Mouse (Mus musculus): Measurements from ENCODE around the gene Yipf1.

Yipf1 gene

DNA sequence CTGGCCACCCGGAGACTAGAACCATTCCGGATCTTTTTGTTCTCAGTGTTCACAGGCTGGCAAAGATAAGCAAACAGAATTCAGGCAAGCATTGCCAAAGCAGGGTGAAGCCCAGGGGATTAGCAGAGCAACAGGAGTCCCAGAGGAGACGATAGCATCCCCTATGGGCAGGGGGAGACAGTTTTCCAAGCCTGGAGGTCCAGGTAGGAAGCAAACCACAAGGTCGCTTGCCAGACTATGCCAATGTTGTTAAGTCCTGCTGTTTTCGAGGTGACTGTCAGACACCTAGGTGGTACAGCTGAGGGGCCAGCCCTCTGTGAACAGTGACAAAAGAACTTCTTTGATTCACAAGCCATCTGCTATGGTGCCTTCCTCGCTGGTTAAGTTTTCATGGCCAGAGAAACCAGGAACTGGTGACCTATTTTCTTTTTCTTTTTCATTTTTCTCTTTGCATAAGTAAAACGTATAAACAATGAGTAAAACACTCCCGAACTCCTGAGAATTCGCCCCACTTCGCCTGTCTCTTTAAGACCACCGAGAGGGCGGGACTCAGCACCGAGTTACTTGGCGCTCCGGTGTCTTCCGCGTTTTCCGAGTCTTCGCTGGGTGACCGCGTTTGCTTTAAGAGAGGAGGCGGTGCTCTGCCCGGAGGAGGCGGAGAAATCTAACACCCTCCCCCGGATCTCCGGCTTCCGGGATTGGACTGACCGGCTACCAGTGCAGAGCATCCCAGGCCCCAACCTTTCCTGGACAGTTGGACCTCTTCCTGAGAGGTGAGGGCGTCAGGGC, at the start of gene Yipf1:
Yipf1 (plus strand) TSS at position 674 of the 789 bp plus-strand sequence.
- no peak for DNase-seq (ENCODE audit: extremely low read depth, low read depth, low spot score)

DNA sequence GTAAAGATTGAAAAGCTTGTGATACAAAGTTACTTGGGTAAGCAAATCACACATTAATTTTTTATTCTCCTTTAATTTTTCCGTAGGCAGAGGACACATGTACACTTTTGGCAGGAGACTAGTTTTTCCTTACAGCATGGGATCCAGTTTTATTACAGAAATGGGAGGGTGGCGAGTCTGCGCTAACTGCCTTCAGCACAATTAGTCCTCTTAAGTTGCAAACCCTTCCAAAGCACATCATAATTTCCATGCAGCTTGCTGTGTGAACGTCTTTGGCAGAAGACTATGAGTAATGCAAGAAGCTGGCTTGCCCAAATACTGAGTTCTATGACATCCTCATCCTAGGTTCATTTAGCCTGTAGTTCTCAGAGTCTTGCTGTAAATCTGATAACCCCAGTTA, 40.5 kb upstream of the Yipf1 start:
- no peak for DNase-seq (ENCODE audit: extremely low read depth, low read depth, low spot score)

DNA sequence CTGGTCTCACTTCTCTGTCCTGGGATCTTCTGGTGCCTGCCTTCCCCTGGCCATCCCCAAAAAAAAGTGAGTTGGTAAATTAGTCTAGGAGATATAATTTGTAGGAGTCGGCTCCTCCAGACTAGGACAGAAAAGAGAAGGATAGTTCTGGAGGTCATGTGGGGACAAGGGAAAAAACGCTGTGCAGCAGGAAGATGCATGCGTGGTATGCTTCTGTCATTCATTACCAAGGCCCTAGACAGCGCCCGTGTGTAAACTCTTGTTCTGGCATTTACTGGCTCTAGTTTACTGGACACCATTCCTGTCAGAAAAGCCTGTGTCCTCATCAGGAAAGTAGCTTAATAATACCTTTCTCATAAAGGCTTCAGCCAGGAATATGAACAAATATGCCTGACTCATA, 39.7 kb upstream of the Yipf1 start:
- no peak for DNase-seq (ENCODE audit: extremely low read depth, low read depth, low spot score)

GRCm38 (mm10) chr4:107278188-107278707, 35.9 kb upstream of the Yipf1 start:
- DNase-seq (ENCODE audit: extremely low read depth, low read depth, low spot score) = no peak

DNA sequence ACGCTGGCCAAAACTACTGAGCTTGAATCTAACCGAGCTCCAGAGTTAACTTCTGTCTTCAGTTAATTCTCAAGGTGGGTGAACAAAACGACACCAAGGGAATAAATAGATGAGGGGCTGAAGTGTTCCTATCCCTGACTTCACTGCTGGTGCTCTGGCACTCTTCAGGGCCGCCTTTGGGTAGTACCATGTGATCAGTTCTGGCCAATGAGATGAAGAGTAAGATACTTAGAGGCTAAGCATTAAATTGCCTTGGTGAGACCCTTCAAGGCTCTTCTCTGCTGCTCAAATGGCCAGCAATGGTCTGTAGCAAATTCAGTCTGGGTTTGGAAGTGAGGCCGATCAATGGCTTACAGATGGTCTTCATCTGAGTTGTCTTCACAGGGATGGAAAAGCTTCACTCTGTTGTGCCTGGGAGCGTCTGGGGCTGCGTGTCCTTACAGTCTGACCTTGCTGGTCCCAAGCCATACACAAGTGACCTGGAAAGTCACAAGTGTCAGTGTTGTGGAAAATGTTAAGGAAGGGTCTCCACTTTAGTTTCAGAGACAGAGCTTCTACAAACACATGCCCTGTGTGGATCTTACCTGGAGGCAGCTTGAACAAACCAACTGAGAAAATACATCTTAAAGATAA, 33.2 kb upstream of the Yipf1 start:
- no peak for DNase-seq (ENCODE audit: extremely low read depth, low read depth, low spot score)

GRCm38 (mm10) chr4:107285446-107286200, 28.5 kb upstream of the Yipf1 start:
- no peak for DNase-seq (ENCODE audit: extremely low read depth, low read depth, low spot score)

DNA sequence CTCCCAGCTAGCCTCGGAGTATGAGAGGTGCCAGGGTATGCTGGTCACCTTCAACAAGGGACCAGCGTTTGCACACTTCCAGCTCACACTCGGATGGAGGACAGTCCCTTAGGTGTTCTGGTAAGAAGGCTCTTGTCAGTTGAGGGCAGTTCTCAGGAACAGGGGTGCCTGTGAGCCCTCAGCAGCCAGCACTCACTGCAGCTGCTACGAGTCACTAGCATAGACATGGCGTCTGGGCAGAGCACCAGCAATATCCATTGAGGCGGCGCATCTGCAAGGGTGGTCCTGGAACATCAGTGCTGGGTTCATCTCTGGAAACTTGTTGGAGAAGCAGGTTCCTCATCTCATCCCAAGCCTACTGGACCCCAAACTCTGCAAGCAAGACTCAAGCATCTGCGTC, 27.8 kb upstream of the Yipf1 start:
- no peak for DNase-seq (ENCODE audit: extremely low read depth, low read depth, low spot score)

GRCm38 (mm10) chr4:107287517-107287916, 26.6 kb upstream of the Yipf1 start:
- DNase-seq (ENCODE audit: extremely low read depth, low read depth, low spot score) = no peak

DNA sequence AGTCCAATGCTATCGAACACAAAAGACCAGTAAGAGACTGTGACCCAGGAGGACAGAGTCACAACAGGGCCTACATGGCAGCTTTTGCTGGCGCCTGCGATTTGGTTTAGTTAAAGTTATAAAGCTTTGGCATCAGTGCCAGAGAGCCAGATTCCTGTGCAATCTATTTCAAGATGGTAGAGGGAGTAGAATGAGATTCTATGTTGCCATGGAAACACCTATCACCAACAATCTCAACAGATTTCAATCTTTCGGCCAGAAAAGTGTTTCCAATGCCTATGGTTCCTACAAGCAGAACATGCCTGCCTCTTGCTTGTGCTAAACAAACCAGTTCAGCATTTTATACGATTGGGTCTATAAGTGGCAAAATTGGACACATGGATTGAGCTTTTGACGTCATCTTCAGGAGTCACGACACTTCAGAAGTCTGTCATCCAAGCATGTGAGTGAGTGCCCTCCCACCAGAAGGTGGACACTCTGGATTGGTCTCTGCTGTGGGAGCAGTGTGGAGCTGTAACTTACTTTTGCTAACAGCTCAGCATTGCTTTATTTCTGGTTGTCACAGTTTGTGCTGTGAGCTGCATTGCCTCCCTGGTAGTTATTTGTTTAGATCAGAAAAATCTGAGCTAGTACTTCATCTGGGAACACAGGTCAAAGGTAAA, 22.4 kb upstream of the Yipf1 start:
- DNase-seq (ENCODE audit: extremely low read depth, low read depth, low spot score) = no peak

GRCm38 (mm10) chr4:107292273-107292662, 21.9 kb upstream of the Yipf1 start:
- no peak for DNase-seq (ENCODE audit: extremely low read depth, low read depth, low spot score)

- DNase-seq (ENCODE audit: extremely low read depth, low read depth, low spot score) = no peak
These were observed 16.0 kb upstream of the Yipf1 start for GRCm38 (mm10) chr4:107298071-107298606.

DNA sequence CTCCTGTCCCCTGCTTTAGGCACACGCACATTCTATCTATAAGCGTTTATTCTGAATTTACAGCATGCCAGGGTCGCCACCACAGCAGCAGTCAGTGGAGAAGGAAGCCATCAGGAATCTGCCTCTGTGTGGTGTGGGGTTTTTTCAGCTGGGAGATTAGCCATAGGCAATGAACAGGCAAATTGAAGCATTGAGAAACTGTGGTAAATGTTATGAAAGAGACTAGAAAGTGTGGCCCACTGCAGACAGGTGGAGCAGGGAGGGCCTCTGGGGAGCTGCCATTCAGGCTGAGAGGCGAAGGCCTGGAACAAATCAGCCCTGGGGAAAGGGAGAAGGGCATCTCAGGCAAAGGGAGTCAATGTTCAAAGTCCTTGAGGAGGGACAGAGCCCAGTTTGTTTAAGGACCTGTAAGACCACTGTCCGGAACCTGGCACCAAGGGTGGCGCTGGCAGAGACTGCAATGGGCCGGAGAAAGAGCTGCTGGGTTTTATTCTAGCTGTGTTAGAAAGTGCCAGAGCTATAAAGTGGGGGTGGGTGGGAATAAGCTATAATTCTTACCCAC, 14.3 kb upstream of the Yipf1 start:
- no peak for DNase-seq (ENCODE audit: extremely low read depth, low read depth, low spot score)

GRCm38 (mm10) chr4:107300371-107300770, 13.8 kb upstream of the Yipf1 start:
- no peak for DNase-seq (ENCODE audit: extremely low read depth, low read depth, low spot score)

- no peak for DNase-seq (ENCODE audit: extremely low read depth, low read depth, low spot score)
These were observed 13.1 kb upstream of the Yipf1 start for GRCm38 (mm10) chr4:107300902-107301555.

- DNase-seq (ENCODE audit: extremely low read depth, low read depth, low spot score) = no peak
These were observed 11.9 kb upstream of the Yipf1 start for GRCm38 (mm10) chr4:107302221-107302620.

GRCm38 (mm10) chr4:107302832-107303231, 11.3 kb upstream of the Yipf1 start:
- DNase-seq (ENCODE audit: extremely low read depth, low read depth, low spot score) = no peak

DNA sequence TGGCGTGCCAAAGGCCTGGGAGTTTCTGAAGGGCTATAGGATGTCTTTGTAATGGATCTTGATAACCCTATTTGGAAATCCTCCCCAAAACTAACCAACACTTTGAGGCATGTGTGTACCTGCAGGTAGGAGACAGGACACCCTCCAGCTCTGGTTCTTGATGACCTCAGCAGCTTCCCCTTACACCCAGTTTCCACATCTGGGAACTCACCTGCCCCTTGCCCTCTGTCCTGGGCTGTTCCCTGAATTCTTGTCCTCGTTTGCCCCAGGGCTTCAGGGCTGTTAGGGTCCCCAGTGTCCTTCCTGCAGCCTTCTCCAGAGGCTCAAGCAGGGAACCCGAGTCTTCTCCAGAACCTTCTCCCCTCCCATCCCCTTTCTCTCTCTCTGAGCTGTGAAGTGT, 10.6 kb upstream of the Yipf1 start:
- DNase-seq (ENCODE audit: extremely low read depth, low read depth, low spot score) = no peak

DNA sequence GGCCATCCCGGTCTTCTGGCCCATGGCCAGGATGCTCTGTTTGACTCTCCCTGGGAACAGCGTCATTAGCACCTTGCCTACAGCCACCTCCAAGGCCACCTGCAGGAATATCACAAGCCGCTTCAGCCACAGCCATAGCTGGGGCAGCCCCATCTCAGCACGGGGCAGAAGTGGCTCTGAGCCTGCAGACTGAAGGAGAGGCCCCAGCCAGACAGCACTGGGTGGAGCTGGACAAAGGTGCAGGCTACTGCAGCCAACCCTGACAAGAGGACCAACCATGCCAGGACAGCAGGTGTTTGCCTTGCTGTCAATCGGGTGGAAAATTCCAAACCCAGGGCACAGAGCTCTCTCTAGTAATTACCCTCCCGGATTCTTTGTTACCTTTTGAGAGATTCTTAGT, 7.2 kb upstream of the Yipf1 start, which contains the start of gene Dio1:
Dio1 (minus strand) TSS at position 204 of the 400 bp plus-strand sequence.
- no peak for DNase-seq (ENCODE audit: extremely low read depth, low read depth, low spot score)

DNA sequence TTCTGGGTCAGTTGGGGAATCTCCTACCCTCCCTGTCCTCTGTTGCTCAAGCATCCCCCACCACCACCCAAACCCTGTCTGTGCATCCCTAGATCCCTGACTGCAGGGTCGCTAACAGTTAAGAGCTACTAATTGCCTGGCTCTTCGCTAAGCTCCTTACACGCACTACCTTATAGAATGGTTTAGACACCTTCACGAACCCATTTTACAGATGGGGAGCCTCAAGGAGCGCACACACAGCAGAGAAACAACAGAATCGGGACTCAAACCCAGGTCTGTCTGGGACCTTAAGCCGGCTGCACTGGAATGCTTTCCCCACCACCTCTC, 279 bp downstream of the Yipf1 start:
- no peak for DNase-seq (ENCODE audit: extremely low read depth, low read depth, low spot score)

DNA sequence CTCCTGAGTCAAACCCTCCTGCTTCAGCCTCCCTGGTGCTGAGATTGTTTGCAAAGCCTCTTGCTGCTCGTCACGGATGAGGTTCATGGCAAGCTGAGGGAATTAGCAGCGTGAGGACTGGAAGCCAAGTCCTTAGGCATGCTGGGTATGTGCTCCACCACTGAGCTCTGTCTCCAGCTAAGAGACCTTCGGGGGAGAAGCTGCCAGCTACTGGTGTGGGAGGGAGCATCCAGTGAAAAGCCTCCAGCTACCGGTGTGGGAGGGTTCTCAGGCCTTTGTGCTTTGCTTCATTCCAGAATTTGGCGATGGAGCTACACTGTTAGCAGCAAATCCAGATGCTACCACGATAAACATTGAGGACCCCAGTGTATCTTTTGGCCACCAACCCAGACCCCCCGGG, 4.5 kb downstream of the Yipf1 start:
- DNase-seq (ENCODE audit: extremely low read depth, low read depth, low spot score) = no peak

All from fat pad, adult 2 months (tissue).